Mouse (Mus musculus) embryonic fibroblast, embryonic 13.5 days (primary cell): ENCODE results near the gene Atp6v1fnb.

Source experiments
- CTCF ChIP-seq: IDR thresholded peaks from 2 replicates; pipeline ENCODE4 v1.5.1; 2011; ENCODE audit warnings: mild to moderate bottlenecking, control low read depth, low read length, moderate library complexity, borderline replicate concordance; ENCODE audit not compliant: insufficient read depth
- POLR2A ChIP-seq: IDR thresholded peaks from 2 replicates; pipeline ENCODE4 v1.6.1; 2011; ENCODE audit warnings: low read depth, mild to moderate bottlenecking, control low read depth, low read length, moderate library complexity

DNA sequence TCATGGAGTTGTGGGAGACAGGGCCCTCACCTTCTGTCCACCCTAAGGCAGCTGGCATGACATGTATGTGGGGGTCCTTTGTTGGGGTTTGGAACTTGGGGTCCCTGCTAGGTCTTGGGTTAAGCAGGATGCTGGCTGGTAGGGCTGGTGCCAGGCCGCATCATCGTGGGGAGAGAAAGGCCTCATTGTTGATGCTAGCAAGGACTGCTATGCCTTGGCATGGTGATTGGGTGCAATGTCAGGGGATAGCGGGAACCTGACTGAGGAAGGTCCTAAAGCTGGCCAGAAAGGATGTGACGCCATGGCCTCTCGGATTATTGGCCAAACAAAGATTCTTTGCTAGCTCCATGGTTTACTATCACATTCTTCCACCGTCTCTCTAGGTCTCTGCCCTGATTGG lies 31.4 kb upstream of the Atp6v1fnb start:
- TF ChIP-seq CTCF (no peak), POLR2A (no peak)
